Mouse (Mus musculus) intestine, embryonic 16.5 days (tissue): Measurements from ENCODE around the gene Acot6. TPM values are rescaled to one million over a fixed set of nuclear protein-coding genes. Genes with fewer than 3 reads are reported as not detected.
A peak's percentile ranks its signal among the peaks of the same experiment; 100 is the strongest.

ENCODE experiments used
- ATAC-seq: fragments of 200-750 bp; cut with Nextera tagmentation; 2 replicates; pipeline ENCODE4 v1.8.0; 2017; ENCODE audit warnings: moderate TSS enrichment, moderate library complexity
- H3K27ac ChIP-seq: fragments of 300-500 bp; sonication (generic); 2 replicates; pipeline ENCODE4 v1.5.1; 2014; ENCODE audit warnings: mild to moderate bottlenecking, low read length
- H3K27me3 ChIP-seq: fragments of 300-500 bp; sonication (generic); replicated peaks from 2 replicates; pipeline ENCODE4 v1.6.1; 2014; ENCODE audit warnings: low read length, control low read depth, mixed read lengths; ENCODE audit not compliant: control insufficient read depth, insufficient read depth
- H3K36me3 ChIP-seq: fragments of 300-500 bp; sonication (generic); 2 replicates; pipeline ENCODE4 v1.6.1; 2014; ENCODE audit warnings: low read length, control low read depth; ENCODE audit not compliant: control insufficient read depth, insufficient read depth
- H3K4me1 ChIP-seq: fragments of 300-500 bp; sonication (generic); 2 replicates; pipeline ENCODE4 v1.6.1; 2014; ENCODE audit warnings: low read length, control low read depth, mixed read lengths; ENCODE audit not compliant: control insufficient read depth, insufficient read depth
- H3K4me2 ChIP-seq: fragments of 300-500 bp; sonication (generic); 2 replicates; pipeline ENCODE4 v1.6.1; 2014; ENCODE audit warnings: low read depth, low read length, control low read depth
- H3K4me3 ChIP-seq: fragments of 300-500 bp; sonication (generic); 2 replicates; pipeline ENCODE4 v1.5.1; 2014; ENCODE audit warnings: mild to moderate bottlenecking, low read length
- H3K9ac ChIP-seq: fragments of 300-500 bp; sonication (generic); 2 replicates; pipeline ENCODE4 v1.6.1; 2014; ENCODE audit warnings: low read depth, low read length
- H3K9me3 ChIP-seq: fragments of 300-500 bp; sonication (generic); 2 replicates; pipeline ENCODE4 v1.6.1; 2016; ENCODE audit warnings: low read length, control low read depth; ENCODE audit not compliant: control insufficient read depth
- whole genome bisulfite sequencing: fragments of 180-500 bp; shearing (Covaris S2); extraction: QIAGEN DNeasy Blood & Tissue Kit; methylation state at CpG from one replicate; pipeline ENCODE4 v1.1.7; 2014; 5-methylcytosine and 5-hydroxymethylcytosine counted together
- polyA plus RNA-seq: library from polyadenylated mRNA; unstranded; fragments of >200 nt; fragmentation: Nextera tagmentation; extraction: Ambion mirVana; gene quantifications from 2 replicates; pipeline ENCODE4 v1.2.1, GENCODE M21; 2015

Acot6 gene
- polyA plus RNA-seq, 1 experiment from 2014 or later, result 2.5 TPM

GRCm38 (mm10) chr12:84142281-84143050 lies 42.0 kb downstream of the Acot6 start:
- Histone ChIP-seq H3K27ac (no peak overlapping the region), H3K27me3 (no peaks in the 10 kb centered on the region), H3K4me3 (no peak overlapping the region), H3K9ac (no peak overlapping the region), H3K4me1 (no peaks in the 10 kb centered on the region), H3K36me3 (0 out of 2 replicates have a peak, but pooled peaks cover 3% of the 10 kb centered on the region), H3K9me3 (no peaks in the 10 kb centered on the region), H3K4me2 (no peak overlapping the region)
- 60% methylated on average over 14 of the region's 14 CpGs for WGBS
- ATAC-seq, result no peak

- peak within 1 kb of the TSS; percentile 68 for H3K9ac ChIP-seq
- H3K27ac ChIP-seq, result no peak within 1 kb of the TSS; the same call in 1 of the 2 replicates
- WGBS, result 1% methylated on average over 50 of the region's 50 CpGs
- H3K4me2 ChIP-seq, result peak within 1 kb of the TSS; percentile 87
- H3K4me1 ChIP-seq, result peaks cover 24% of the 10 kb centered on the region
- peak within 1 kb of the TSS; percentile 56 for H3K4me3 ChIP-seq
- no peaks in the 10 kb centered on the region for H3K36me3 ChIP-seq
- no peaks in the 10 kb centered on the region for H3K27me3 ChIP-seq
- ATAC-seq, result peak; percentile 59
- H3K9me3 ChIP-seq, result no peaks in the 10 kb centered on the region
Observed at GRCm38 (mm10) chr12:84147954-84148621, 47.6 kb downstream of the Acot6 start, which contains the start of gene Pnma1. Gene Pnma1, minus strand, starts transcription at chr12:84148489.

- peak overlapping the region; percentile 87 for H3K4me2 ChIP-seq
- H3K27ac ChIP-seq, result no peak overlapping the region
- WGBS, result 13% methylated on average over 10 of the region's 10 CpGs
- ATAC-seq, result no peak
- H3K9ac ChIP-seq, result peak overlapping the region; percentile 68
- H3K27me3 ChIP-seq, result no peaks in the 10 kb centered on the region
- H3K36me3 ChIP-seq, result no peaks in the 10 kb centered on the region
- no peaks in the 10 kb centered on the region for H3K9me3 ChIP-seq
- H3K4me1 ChIP-seq, result peaks cover 30% of the 10 kb centered on the region
- peak overlapping the region; percentile 56 for H3K4me3 ChIP-seq
Observed at GRCm38 (mm10) chr12:84148622-84149012, 48.2 kb downstream of the Acot6 start.

GRCm38 (mm10) chr12:84149971-84150370 lies 49.5 kb downstream of the Acot6 start:
- WGBS, result 81% methylated on average over 15 of the region's 15 CpGs
- no peaks in the 10 kb centered on the region for H3K27me3 ChIP-seq

GRCm38 (mm10) chr12:84150976-84151375 lies 50.5 kb downstream of the Acot6 start:
- no peaks in the 10 kb centered on the region for H3K9me3 ChIP-seq
- peaks cover 30% of the 10 kb centered on the region for H3K4me1 ChIP-seq
- H3K27ac ChIP-seq, result 0 out of 2 replicates have a peak overlapping the region, but pooled peaks have one; percentile 2
- no peak overlapping the region for H3K4me3 ChIP-seq
- peak; percentile 34; the same call in 1 of the 2 replicates for ATAC-seq
- H3K4me2 ChIP-seq, result no peak overlapping the region
- no peak overlapping the region for H3K9ac ChIP-seq
- no peaks in the 10 kb centered on the region for H3K36me3 ChIP-seq
- H3K27me3 ChIP-seq, result no peaks in the 10 kb centered on the region
- 34% methylated on average over 6 of the region's 6 CpGs for WGBS

More at GRCm38 (mm10) chr12:84149971-84150370, 49.5 kb downstream of the Acot6 start:
- Histone ChIP-seq H3K4me1 (peaks cover 30% of the 10 kb centered on the region), H3K4me3 (no peak overlapping the region), H3K9ac (no peak overlapping the region), H3K4me2 (no peak overlapping the region), H3K36me3 (no peaks in the 10 kb centered on the region), H3K27ac (no peak overlapping the region), H3K9me3 (no peaks in the 10 kb centered on the region)
- ATAC-seq, result no peak

- no peak for ATAC-seq
- Histone ChIP-seq H3K4me1 (peaks cover 30% of the 10 kb centered on the region), H3K27ac (peak overlapping the region; percentile 80), H3K4me2 (peak overlapping the region; percentile 40), H3K4me3 (0 out of 2 replicates have a peak overlapping the region, but pooled peaks have one; percentile 12), H3K9me3 (no peaks in the 10 kb centered on the region), H3K36me3 (peaks cover 9% of the 10 kb centered on the region; the same call in 1 of the 2 replicates), H3K9ac (0 out of 2 replicates have a peak overlapping the region, but pooled peaks have one; percentile 45), H3K27me3 (no peaks in the 10 kb centered on the region)
- WGBS, result 69% methylated on average over 10 of the region's 10 CpGs
Observed at GRCm38 (mm10) chr12:84151911-84152310, 51.5 kb downstream of the Acot6 start.

- WGBS, result 48% methylated on average over 32 of the region's 32 CpGs
- peak; percentile 57 for ATAC-seq
- Histone ChIP-seq H3K27me3 (no peaks in the 10 kb centered on the region), H3K4me2 (peak overlapping the region; percentile 40), H3K4me1 (peaks cover 30% of the 10 kb centered on the region), H3K4me3 (peak overlapping the region; percentile 12; the same call in 1 of the 2 replicates), H3K9ac (peak overlapping the region; percentile 45; the same call in 1 of the 2 replicates), H3K36me3 (peaks cover 12% of the 10 kb centered on the region; the same call in 1 of the 2 replicates), H3K9me3 (no peaks in the 10 kb centered on the region), H3K27ac (peak overlapping the region; percentile 80)
Observed at GRCm38 (mm10) chr12:84152352-84153190, 52.1 kb downstream of the Acot6 start.

GRCm38 (mm10) chr12:84153414-84153813 lies 53.0 kb downstream of the Acot6 start:
- Histone ChIP-seq H3K4me3 (no peak overlapping the region), H3K4me2 (no peak overlapping the region), H3K36me3 (peaks cover 16% of the 10 kb centered on the region; the same call in 1 of the 2 replicates), H3K9ac (peak overlapping the region; percentile 45; the same call in 1 of the 2 replicates), H3K27ac (0 out of 2 replicates have a peak overlapping the region, but pooled peaks have one; percentile 80), H3K4me1 (peaks cover 24% of the 10 kb centered on the region), H3K9me3 (no peaks in the 10 kb centered on the region), H3K27me3 (no peaks in the 10 kb centered on the region)
- no peak for ATAC-seq
- 81% methylated on average over 6 of the region's 6 CpGs for WGBS
